Mouse (Mus musculus): Measurements from ENCODE around the gene Brpf3. TPM values are rescaled to one million over a fixed set of nuclear protein-coding genes. Genes with fewer than 3 reads are reported as not detected.

Gene Brpf3
- polyA plus RNA-seq, 1 experiment from 2014 or later, result 31.4 TPM

DNA sequence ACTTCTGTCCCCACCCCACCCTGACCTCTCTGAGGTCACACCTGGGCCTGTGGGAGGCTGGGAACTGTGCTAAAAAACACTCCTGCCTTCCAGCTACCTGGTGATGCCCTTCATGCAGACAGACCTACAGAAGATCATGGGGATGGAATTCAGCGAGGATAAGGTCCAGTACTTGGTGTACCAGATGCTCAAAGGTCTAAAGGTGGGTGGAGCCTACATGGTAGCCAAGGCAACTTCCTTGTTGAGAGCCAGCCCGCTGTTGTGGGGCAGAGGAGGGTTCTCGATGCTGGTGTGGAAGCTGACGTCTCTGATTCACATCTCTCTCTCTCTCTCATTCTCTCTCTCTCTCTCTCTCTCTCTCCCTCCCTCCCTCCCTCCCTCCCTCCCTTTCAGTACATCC, 25.7 kb upstream of the Brpf3 start:
- TF ChIP-seq CTCF (IDR thresholded peaks at IDR 0.05), result no peak
- POLR2A ChIA-PET, result no interaction called here
- in situ Hi-C loops (cut with MboI; ENCODE audit: low pct_unique_long_range_greater_than_20kb), result no loop called here
- CTCF ChIA-PET, result no interaction called here
- peaks cover 3% of the 10 kb centered on the region for H3K27me3 ChIP-seq
- ATAC-seq (no peak), DNase-seq (ENCODE audit: low read depth, low spot score) (no peak)

DNA sequence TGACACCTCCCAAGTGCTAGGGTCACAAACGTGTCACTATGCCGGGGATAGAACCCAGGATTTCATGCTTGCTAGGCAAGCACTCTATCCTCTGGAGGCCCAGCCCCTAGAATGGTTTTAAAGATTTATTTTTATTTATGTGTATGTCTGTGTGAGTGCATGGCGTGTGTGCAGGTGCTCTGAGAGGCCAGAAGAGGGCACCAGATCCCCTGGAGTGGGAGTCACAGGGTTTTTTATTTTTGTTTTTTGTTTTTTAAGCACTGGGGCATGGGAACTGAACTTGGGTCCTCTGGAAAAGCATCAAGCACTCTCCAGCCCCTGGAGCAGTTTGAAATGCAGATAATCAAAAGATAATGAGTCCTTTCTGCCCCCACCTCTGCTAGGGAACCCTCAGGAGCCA, 24.1 kb upstream of the Brpf3 start:
- no peaks in the 10 kb centered on the region for H3K27me3 ChIP-seq
- no peak for TF ChIP-seq CTCF (IDR thresholded peaks at IDR 0.05)
- ATAC-seq (no peak), DNase-seq (ENCODE audit: low read depth, low spot score) (no peak)
- CTCF ChIA-PET, result no interaction called here
- in situ Hi-C loops (cut with MboI; ENCODE audit: low pct_unique_long_range_greater_than_20kb), result no loop called here
- POLR2A ChIA-PET, result no interaction called here

GRCm38 (mm10) chr17:28777231-28778005, 23.5 kb upstream of the Brpf3 start:
- TF ChIP-seq CTCF (IDR thresholded peaks at IDR 0.05), result no peak
- no peak for DNase-seq (ENCODE audit: low read depth, low spot score)

GRCm38 (mm10) chr17:28779735-28780134, 21.2 kb upstream of the Brpf3 start:
- ChIA-PET CTCF (no interaction called here), POLR2A (no interaction called here)
- TF ChIP-seq CTCF (IDR thresholded peaks at IDR 0.05), result no peak
- in situ Hi-C loops (cut with MboI; ENCODE audit: low pct_unique_long_range_greater_than_20kb), result no loop called here
- DNase-seq (ENCODE audit: low read depth, low spot score) (no peak), ATAC-seq (no peak)
- no peaks in the 10 kb centered on the region for H3K27me3 ChIP-seq

More at GRCm38 (mm10) chr17:28777231-28778005, 23.5 kb upstream of the Brpf3 start:
- ChIA-PET CTCF (no interaction called here), POLR2A (no interaction called here)
- in situ Hi-C loops (cut with MboI; ENCODE audit: low pct_unique_long_range_greater_than_20kb), result no loop called here
- ATAC-seq, result no peak
- H3K27me3 ChIP-seq, result no peaks in the 10 kb centered on the region

- no peak for DNase-seq (ENCODE audit: low read depth, low spot score)
- ATAC-seq, result no peak
- POLR2A ChIA-PET, result no interaction called here
- TF ChIP-seq CTCF (IDR thresholded peaks at IDR 0.05), result no peak
- no peaks in the 10 kb centered on the region for H3K27me3 ChIP-seq
- in situ Hi-C loops (cut with MboI; ENCODE audit: low pct_unique_long_range_greater_than_20kb), result no loop called here
- CTCF ChIA-PET, result no interaction called here
Observed at GRCm38 (mm10) chr17:28780836-28781235, 20.1 kb upstream of the Brpf3 start.

- no peak for DNase-seq (ENCODE audit: low read depth, low spot score)
- in situ Hi-C loops (cut with MboI; ENCODE audit: low pct_unique_long_range_greater_than_20kb), result no loop called here
- ChIA-PET CTCF (no interaction called here), POLR2A (no interaction called here)
- no peak for TF ChIP-seq CTCF (IDR thresholded peaks at IDR 0.05)
- no peak for ATAC-seq
- no peaks in the 10 kb centered on the region for H3K27me3 ChIP-seq
Observed at GRCm38 (mm10) chr17:28781290-28782045, 19.4 kb upstream of the Brpf3 start.

DNA sequence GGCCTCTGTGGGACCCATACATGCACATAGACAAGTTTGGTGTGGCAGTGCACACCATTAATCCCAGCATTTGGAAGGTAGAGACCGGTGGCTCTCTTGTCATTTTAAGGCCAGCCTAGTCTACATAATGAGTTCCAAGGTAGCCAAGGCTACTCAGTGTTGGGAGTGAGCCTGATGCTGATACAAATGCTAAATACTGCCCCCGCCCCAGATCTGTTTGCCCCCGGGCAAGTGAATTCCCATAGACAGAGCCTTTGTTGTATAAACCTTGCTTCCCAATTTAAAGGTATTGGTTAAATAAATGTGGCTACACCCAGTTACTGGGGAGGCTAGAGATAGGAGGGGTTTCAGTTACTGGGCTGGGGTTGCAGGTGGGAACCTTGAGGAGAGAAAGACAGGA, 15.9 kb upstream of the Brpf3 start:
- TF ChIP-seq CTCF (IDR thresholded peaks at IDR 0.05), result no peak
- H3K27me3 ChIP-seq, result no peaks in the 10 kb centered on the region
- no peak for ATAC-seq
- ChIA-PET CTCF (no interaction called here), POLR2A (no interaction called here)
- in situ Hi-C loops (cut with MboI; ENCODE audit: low pct_unique_long_range_greater_than_20kb), result no loop called here
- no peak for DNase-seq (ENCODE audit: low read depth, low spot score)

- in situ Hi-C loops (cut with MboI; ENCODE audit: low pct_unique_long_range_greater_than_20kb), result no loop called here
- ATAC-seq (no peak), DNase-seq (ENCODE audit: low read depth, low spot score) (no peak)
- ChIA-PET CTCF (no interaction called here), POLR2A (no interaction called here)
- TF ChIP-seq CTCF (IDR thresholded peaks at IDR 0.05), result no peak
- H3K27me3 ChIP-seq, result no peaks in the 10 kb centered on the region
Observed at GRCm38 (mm10) chr17:28787507-28787906, 13.4 kb upstream of the Brpf3 start.

DNA sequence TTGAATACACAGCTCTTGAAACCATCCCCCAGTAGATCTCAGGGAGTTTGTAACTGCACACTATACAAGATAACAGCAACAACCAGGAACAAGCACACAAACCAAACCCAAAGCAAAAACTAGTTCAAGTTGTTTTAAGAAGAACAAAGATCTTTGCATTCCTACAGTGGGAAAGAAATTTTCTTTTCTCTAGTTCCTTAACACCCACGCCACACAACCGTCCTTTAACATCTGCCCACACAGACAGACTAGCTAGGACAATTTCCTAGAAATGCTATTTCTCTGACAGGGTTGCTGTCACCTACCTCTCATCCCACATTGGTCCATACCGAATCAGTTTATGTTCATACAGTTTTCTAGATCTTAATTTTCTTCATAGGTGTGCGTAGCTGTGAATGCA, 3.9 kb upstream of the Brpf3 start:
- TF ChIP-seq CTCF (IDR thresholded peaks at IDR 0.05), result no peak
- no peak for DNase-seq (ENCODE audit: low read depth, low spot score)
- POLR2A ChIA-PET, result no interaction called here
- no peaks in the 10 kb centered on the region for H3K27me3 ChIP-seq
- CTCF ChIA-PET, result no interaction called here
- ATAC-seq, result no peak
- in situ Hi-C loops (cut with MboI; ENCODE audit: low pct_unique_long_range_greater_than_20kb), result no loop called here

DNA sequence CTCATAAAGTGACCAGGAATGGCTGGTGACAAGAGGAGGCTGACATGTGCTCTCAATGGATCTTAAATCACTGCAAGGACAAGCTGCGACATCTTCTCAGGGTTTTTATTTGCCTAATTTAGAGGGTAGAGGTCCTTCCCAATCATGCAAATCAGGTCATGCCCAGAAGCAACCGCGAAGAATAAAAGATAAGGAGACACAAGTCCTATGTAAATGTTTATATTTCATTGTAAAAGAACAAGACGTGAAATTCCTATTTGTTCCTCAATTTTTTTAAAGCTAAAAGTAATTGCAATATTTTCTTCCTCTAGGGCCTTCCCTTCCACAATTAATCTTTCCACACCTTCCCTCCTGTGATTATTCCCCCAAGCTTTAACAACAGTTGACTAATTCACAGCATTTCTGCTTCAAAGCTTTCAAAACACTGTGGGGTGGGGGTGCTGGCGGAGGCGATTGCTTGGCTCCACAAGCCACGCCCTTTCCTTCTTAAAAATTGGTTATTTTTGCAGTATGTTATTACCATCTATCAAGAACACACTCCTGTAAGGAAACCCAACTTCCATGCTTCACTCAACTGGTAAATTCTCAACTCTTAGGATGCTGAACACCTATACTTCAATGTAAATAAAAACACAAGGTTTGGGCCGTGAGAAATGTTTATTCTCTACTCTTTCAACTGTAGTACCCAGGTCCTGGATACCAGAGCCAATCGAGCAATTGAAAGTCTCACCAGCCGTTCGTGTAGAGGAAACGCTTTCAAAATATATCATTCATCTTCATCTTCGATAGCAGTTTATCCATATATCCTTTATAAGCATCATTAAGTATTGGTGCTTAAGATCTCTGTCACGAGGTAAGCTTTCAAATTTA, 1.4 kb upstream of the Brpf3 start:
- POLR2A ChIA-PET, result interaction anchor here (0.7 to 1.2 kb wide), 4 partner anchors 24 to 174 kb away, joined by 3 to 4 read pairs (median 3); no protein-coding TSS in a partner anchor
- no peak for TF ChIP-seq CTCF (IDR thresholded peaks at IDR 0.05)
- ATAC-seq (no peak), DNase-seq (ENCODE audit: low read depth, low spot score) (no peak)
- H3K27me3 ChIP-seq, result no peaks in the 10 kb centered on the region
- CTCF ChIA-PET, result interaction anchor here (1.2 kb wide), 1 partner anchor 35 kb away, joined by 4 read pairs; no protein-coding TSS in a partner anchor
- in situ Hi-C loops (cut with MboI; ENCODE audit: low pct_unique_long_range_greater_than_20kb), result no loop called here

All from Patski (cell line).